Mouse (Mus musculus): Measurements from ENCODE around the gene Sema6d.

GRCm38 (mm10) chr2:124706896-124707295 is 617.1 kb downstream of the Sema6d start:
- no peak for TF ChIP-seq POLR2A (IDR thresholded peaks at IDR 0.05; ENCODE audit: borderline replicate concordance, low read depth, low read length)
- TF ChIP-seq CTCF (IDR thresholded peaks at IDR 0.05; ENCODE audit: low read depth, low read length), result no peak
